Mouse (Mus musculus) NIH3T3 (cell line): ENCODE measurements around the gene Slc7a15.

Source experiments
- DNase-seq: peaks from one replicate; pipeline ENCODE4 v3.0.0-alpha.2; 2012; ENCODE audit warnings: low read depth

Slc7a15 gene

DNA sequence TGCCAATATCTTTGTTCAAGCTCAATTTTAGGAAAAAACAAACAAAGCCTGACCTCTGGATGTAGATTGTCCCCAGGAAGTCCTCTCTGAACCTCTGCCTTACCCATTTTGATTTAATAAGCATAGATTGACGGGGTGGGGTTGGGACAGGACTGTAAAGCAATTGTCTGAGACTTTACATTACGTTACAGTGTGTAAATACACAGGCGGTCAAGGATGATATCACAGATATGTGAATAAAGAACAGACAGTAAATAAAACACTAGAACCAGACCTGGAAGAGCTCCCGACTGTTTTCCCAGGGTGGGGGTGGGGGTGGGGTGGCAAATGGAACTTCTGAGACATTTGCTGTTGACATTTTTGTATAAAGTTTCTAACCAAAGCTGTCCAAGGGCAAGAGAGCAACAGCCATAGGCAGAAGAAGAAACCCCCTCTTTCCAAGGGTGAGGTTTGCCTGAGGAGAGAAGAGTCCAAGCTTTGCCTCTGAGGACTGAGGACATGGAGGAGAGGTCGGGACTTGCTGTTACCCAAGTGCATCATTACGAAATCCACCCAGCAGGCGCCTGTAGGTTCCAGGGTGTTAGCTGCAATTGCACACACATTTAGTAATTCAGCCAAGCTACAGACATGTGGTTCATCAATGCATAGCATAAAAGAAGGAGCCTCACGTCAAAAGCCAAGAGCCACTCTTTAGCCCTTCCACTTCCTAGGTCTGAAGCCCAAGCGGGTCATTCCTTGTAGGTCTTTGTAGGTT, 91.7 kb downstream of the Slc7a15 start:
- DNase-seq, result peak; percentile 43

GRCm38 (mm10) chr12:8504131-8504530, 94.7 kb downstream of the Slc7a15 start:
- DNase-seq, result no peak

GRCm38 (mm10) chr12:8502546-8502945, 96.3 kb downstream of the Slc7a15 start:
- peak; percentile 87 for DNase-seq

DNA sequence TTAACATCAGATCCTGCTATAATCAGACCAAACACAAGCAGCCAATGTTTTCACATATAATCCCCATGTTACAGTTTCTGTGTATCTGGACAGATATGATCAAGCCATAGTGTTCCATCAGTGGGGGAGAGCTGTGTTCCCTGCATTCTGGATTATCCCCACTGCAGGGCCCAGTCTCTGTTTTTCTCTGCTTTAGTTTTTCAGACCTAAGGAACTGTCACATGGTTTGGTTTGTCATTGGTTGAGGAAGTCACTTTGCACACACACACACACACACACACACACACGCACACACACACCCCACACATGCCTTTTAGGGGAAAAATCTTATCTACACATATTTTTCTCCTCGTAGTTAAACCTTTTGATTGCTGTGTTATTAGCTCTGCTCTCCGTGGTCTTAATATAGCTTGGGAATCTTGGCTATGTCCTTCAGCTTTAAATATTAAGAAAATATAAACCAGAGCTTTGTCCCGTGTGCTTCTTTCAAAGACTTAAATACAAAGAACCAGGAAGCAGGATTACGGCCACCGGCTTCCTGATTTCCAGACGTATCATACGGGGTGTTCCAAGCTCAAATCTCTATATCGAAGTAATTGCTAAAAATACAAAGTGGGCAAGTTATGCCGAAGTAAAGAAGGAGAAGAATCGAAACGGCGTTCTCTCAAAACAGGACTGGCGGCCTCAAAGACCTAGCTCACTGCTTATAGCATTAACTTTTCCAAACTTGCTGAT, 97.1 kb downstream of the Slc7a15 start:
- no peak for DNase-seq

- DNase-seq, result no peak
Measured at GRCm38 (mm10) chr12:8500597-8501570, 98.0 kb downstream of the Slc7a15 start.

GRCm38 (mm10) chr12:8499871-8500596, 98.8 kb downstream of the Slc7a15 start, which contains the start of gene Rhob:
TSS of gene Rhob (minus strand) at chr12:8500009.
- DNase-seq, result peak; percentile 97

DNA sequence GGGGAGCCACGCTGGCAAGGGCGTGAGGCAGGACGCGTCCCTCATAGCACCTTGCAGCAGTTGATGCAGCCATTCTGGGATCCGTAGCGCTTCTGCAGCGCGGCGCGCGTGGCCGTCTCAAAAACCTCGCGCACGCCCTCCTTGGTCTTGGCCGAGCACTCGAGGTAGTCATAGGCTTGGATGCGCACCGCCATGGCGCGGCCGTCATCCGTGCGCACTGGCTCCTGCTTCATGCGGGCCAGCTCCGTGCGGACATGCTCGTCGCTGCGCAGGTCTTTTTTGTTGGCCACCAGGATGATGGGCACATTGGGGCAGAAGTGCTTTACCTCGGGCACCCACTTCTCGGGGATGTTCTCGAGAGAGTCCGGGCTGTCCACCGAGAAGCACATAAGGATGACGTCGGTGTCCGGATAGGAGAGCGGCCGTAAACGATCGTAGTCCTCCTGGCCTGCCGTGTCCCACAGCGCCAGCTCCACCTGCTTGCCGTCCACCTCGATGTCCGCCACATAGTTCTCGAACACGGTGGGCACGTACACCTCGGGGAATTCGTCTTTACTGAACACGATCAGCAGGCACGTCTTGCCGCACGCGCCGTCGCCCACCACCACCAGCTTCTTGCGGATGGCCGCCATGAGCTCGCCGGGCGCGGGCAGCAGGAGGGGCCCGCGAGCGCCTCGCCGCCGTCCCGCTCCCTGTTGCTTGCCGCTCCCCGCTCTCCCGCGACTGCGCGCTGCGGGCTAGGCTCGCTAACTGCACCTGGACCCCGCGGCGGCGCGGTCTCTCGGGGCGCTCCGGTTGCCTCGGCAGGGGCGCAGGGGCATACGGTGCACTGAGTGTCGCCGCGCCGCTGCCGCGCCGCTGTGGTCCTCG, 99.6 kb downstream of the Slc7a15 start:
- peak; percentile 84 for DNase-seq

GRCm38 (mm10) chr12:8498591-8499000, 100.3 kb downstream of the Slc7a15 start:
- DNase-seq, result peak; percentile 70

GRCm38 (mm10) chr12:8498148-8498571, 100.7 kb downstream of the Slc7a15 start:
- no peak for DNase-seq

DNA sequence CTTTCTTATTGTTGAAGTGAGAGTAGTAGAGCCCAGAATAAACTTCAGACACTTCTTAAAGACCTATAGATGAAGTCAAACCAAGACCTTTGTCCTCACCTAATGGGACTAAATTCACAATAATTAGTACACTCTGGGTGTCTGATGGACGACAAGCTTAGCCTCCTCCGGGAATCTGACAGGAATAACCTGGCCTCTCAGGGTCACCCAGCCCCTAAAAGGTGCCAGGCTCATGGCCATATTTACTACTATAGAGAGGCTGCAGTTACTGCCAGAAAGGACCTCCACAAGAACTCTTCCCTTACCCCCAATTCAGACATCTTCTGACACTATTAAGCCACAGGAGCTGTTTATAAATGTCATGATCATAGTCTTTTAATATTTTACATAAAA, 101.6 kb downstream of the Slc7a15 start:
- DNase-seq, result no peak

GRCm38 (mm10) chr12:8496679-8497313, 102.1 kb downstream of the Slc7a15 start:
- DNase-seq, result no peak

GRCm38 (mm10) chr12:8495881-8496678, 102.8 kb downstream of the Slc7a15 start:
- peak; percentile 50 for DNase-seq

GRCm38 (mm10) chr12:8494675-8495074, 104.2 kb downstream of the Slc7a15 start:
- DNase-seq, result no peak

- no peak for DNase-seq
Measured at GRCm38 (mm10) chr12:8493386-8493785, 105.5 kb downstream of the Slc7a15 start.

DNA sequence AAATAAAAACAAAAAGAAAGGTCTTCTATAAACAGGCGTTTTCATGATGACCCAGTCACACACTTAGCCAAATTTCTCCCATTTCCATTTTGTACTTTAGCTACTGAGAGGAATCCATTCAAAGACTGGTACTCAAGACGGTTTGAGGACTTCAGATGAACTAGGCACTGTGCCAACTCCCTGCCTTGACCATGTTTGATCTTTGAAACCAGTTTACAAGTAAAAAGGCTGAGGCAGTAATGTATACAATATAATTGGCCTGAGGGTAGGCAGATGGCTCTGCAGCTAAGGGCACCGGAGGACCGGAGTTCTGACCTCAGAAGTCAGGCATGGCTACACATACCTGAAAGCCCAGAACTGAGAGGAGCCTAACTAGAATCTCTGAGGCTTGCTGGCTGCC, 109.8 kb downstream of the Slc7a15 start:
- no peak for DNase-seq

GRCm38 (mm10) chr12:8488652-8488980, 110.2 kb downstream of the Slc7a15 start:
- DNase-seq, result no peak

- DNase-seq, result peak; percentile 90
Measured at GRCm38 (mm10) chr12:8487959-8488651, 110.8 kb downstream of the Slc7a15 start.

DNA sequence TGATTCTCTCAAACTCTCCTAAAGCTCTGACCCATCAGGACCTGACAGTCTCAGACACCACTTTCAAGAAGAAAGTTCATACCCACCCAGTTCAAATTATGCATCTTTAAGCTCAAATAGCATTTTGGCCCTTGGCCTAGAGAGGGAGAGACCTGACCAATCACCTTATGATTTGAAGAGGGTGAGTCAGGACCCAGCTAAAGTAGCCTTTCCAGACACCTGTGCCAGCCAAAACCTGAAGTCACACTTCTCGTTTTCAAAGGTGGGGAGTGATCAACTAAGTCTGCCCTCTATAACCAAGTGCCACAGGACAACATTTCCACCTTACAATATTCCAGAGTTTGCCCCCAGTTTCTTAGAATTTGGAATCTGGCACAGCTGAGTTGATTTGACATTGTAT, 111.6 kb downstream of the Slc7a15 start:
- no peak for DNase-seq

DNA sequence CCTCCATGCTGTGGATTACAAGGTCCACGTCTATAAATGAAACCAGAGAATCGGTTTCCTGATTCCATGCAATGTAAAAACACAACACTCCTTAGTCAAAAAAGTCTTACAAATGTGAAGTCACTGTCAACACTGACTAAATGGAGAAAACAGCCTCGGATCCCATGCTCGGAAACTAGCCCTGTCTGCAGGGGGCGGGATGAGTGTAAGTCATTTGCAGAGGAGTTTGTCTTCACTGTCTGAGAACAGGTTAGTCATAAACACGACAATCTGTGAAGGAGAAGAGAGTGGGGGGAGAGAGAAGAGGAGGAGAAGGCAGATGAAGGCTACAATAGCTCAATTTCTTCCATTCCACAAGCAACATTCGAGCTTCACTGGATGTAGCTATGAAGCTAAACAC, 113.6 kb downstream of the Slc7a15 start:
- DNase-seq, result no peak
